Comparison of ENCODE assay signal across 17 mouse cellular contexts in genomic region chrX:169123115-169123772, GRCm38 (mm10).
DNase-seq lines count a peak whose midpoint lies in the region; ATAC-seq and TF ChIP-seq lines count a peak whose summit lies in the region.
"Had no signal": no experiment of that assay in that cellular context is flagged by ENCODE, and none has a peak within 500 bp of the region (broad histone marks: within the 10 kb centered on the region; RNA-seq: fewer than 3 reads in every experiment).

No protein-coding gene starts in this region.

- no peak for TF ChIP-seq CTCF in heart, postnatal 0 days (IDR thresholded peaks at IDR 0.05; ENCODE audit: low read depth)
- TF ChIP-seq CTCF in CH12.LX (conservative IDR thresholded peaks at IDR 0.05 in 1 of 2, IDR thresholded peaks at IDR 0.05 in 1 of 2; ENCODE audit: low read depth in 2 of 2, low read length in 2 of 2) = no peak

- no peak overlapping the region for H3K4me2 ChIP-seq in heart, postnatal 0 days (ENCODE audit: low read depth, low read length)
- peak overlapping the region; percentile 61 for H3K4me2 ChIP-seq in CH12.LX (ENCODE audit: insufficient read depth, low read depth, poor library complexity, severe bottlenecking)
- H3K4me2 ChIP-seq: embryonic facial prominence, embryonic 12.5 days; forebrain, embryonic 15.5 days; limb, embryonic 12.5 days had no signal

- TF ChIP-seq RAD21 in CH12.LX (IDR thresholded peaks at IDR 0.05; ENCODE audit: low read depth, low read length) = no peak

- peak; percentile 7 for DNase-seq in heart, postnatal 0 days (ENCODE audit: low spot score)
- no peak for DNase-seq in heart, postnatal 4 days
- DNase-seq in CH12.LX (ENCODE audit: extremely low read depth) = no peak
- peak; percentile 44 for DNase-seq in fibroblast of lung, adult 2 months (ENCODE audit: low read depth)
- no peak for DNase-seq in thymus, postnatal 4 days
- DNase-seq in urinary bladder, postnatal 10 days (ENCODE audit: low spot score) = no peak
- DNase-seq: adrenal gland, adult 8-10 months; cerebellum, postnatal 10 days; kidney, adult 2 months; kidney, postnatal 4 days had no signal

- in situ Hi-C loops in CH12.LX (cut with MboI; ENCODE audit: low pct_ligation_motif_present, low pct_unique_long_range_greater_than_20kb, low sequenced_read_pairs) = no loop called here

- no peak for TF ChIP-seq POLR2A in CH12.LX (IDR thresholded peaks at IDR 0.05; ENCODE audit: low read depth, low read length)

- TF ChIP-seq EP300 in heart, postnatal 0 days (IDR thresholded peaks at IDR 0.05; ENCODE audit: low read depth) = no peak
- no peak for TF ChIP-seq EP300 in CH12.LX (IDR thresholded peaks at IDR 0.05; ENCODE audit: low read length)

- H3K4me1 ChIP-seq in heart, postnatal 0 days (ENCODE audit: control insufficient read depth, insufficient read depth) = no peaks in the 10 kb centered on the region
- peaks cover 0 to 7% of the 10 kb centered on the region in 2 experiments; a peak in 1 of 4 replicates for H3K4me1 ChIP-seq in CH12.LX (ENCODE audit: control insufficient read depth in 1 of 2, insufficient read depth in 2 of 2)
- H3K4me1 ChIP-seq: embryonic facial prominence, embryonic 12.5 days; forebrain, embryonic 15.5 days; limb, embryonic 12.5 days had no signal

- no peaks in the 10 kb centered on the region for H3K36me3 ChIP-seq in heart, postnatal 0 days (replicated peaks; ENCODE audit: control insufficient read depth, insufficient read depth, low read length)
- H3K36me3 ChIP-seq in CH12.LX (replicated peaks in 1 of 2; ENCODE audit: control insufficient read depth in 1 of 2, insufficient read depth in 1 of 2, low read length in 1 of 2) = no peaks in the 10 kb centered on the region
- H3K36me3 ChIP-seq: embryonic facial prominence, embryonic 12.5 days; forebrain, embryonic 15.5 days; limb, embryonic 12.5 days had no signal

- H3K9ac ChIP-seq in heart, postnatal 0 days (replicated peaks; ENCODE audit: low read depth, low read length) = no peak overlapping the region
- H3K9ac ChIP-seq in CH12.LX (ENCODE audit: insufficient read depth, low read depth) = no peak overlapping the region
- H3K9ac ChIP-seq: embryonic facial prominence, embryonic 12.5 days; forebrain, embryonic 15.5 days; limb, embryonic 12.5 days had no signal

- no peak for ATAC-seq in heart, postnatal 0 days (ENCODE audit: insufficient read depth, low read depth)
- peak; percentile 80 for ATAC-seq in monocyte, adult 5-6 weeks (replicated peaks; ENCODE audit: insufficient number of reproducible peaks, low FRiP score, low TSS enrichment, poor library complexity, severe bottlenecking)
- no peak for ATAC-seq in erythroblast, adult 5-6 weeks (replicated peaks; ENCODE audit: low FRiP score, poor library complexity, severe bottlenecking)
- ATAC-seq: forebrain, embryonic 15.5 days; hindbrain, embryonic 16.5 days; midbrain, embryonic 16.5 days had no signal

- H3K9me3 ChIP-seq in heart, postnatal 0 days (replicated peaks; ENCODE audit: control insufficient read depth, low read length) = no peaks in the 10 kb centered on the region
- no peaks in the 10 kb centered on the region for H3K9me3 ChIP-seq in CH12.LX (replicated peaks; ENCODE audit: low read length)
- H3K9me3 ChIP-seq: embryonic facial prominence, embryonic 12.5 days; forebrain, embryonic 15.5 days; limb, embryonic 12.5 days had no signal

- 50% methylated on average over 4 of the region's 4 CpGs for WGBS in heart, postnatal 0 days

- peak overlapping the region; percentile 46 for H3K27ac ChIP-seq in heart, postnatal 0 days (ENCODE audit: low read depth)
- H3K27ac ChIP-seq in CH12.LX (ENCODE audit: insufficient read depth, low read depth) = no peak overlapping the region; the same call in 1 of the 2 replicates
- H3K27ac ChIP-seq: embryonic facial prominence, embryonic 12.5 days; forebrain, embryonic 15.5 days; limb, embryonic 12.5 days had no signal

- H3K4me3 ChIP-seq in heart, postnatal 0 days (ENCODE audit: low read depth, low read length) = no peak overlapping the region
- no peak overlapping the region for H3K4me3 ChIP-seq in CH12.LX (replicated peaks in 1 of 3; ENCODE audit: low read depth in 2 of 3, low read length in 2 of 3, poor library complexity in 1 of 3)
- H3K4me3 ChIP-seq: embryonic facial prominence, embryonic 12.5 days; forebrain, embryonic 15.5 days; limb, embryonic 12.5 days had no signal

- H3K79me2 ChIP-seq in CH12.LX (replicated peaks; ENCODE audit: control insufficient read depth, extremely low read depth, insufficient read depth, poor library complexity, severe bottlenecking) = no peaks in the 10 kb centered on the region

- no peaks in the 10 kb centered on the region for H3K27me3 ChIP-seq in heart, postnatal 0 days (ENCODE audit: control insufficient read depth, insufficient read depth, low read length)
- no peaks in the 10 kb centered on the region for H3K27me3 ChIP-seq in CH12.LX (replicated peaks)
- H3K27me3 ChIP-seq: embryonic facial prominence, embryonic 12.5 days; forebrain, embryonic 15.5 days; limb, embryonic 12.5 days had no signal

- dilution Hi-C loops in CH12.LX (cut with MboI; ENCODE audit: extremely low pct_ligation_motif_present, extremely low pct_unique_long_range_greater_than_20kb, low sequenced_read_pairs) = no loop called here

TF ChIP-seq in CH12.LX, 34 proteins besides CTCF, POLR2A, EP300 and RAD21:
- no peak for TF ChIP-seq E2F4 (IDR thresholded peaks at IDR 0.05; ENCODE audit: insufficient replicate concordance, low read depth, low read length)
- no peak for TF ChIP-seq MYC (IDR thresholded peaks at IDR 0.05; ENCODE audit: low read depth, low read length)
- TF ChIP-seq CHD2 (IDR thresholded peaks at IDR 0.05; ENCODE audit: low read length) = no peak
- no peak for TF ChIP-seq SMC3 (IDR thresholded peaks at IDR 0.05; ENCODE audit: low read depth, low read length)
- no peak for TF ChIP-seq RCOR1 (conservative IDR thresholded peaks at IDR 0.05; ENCODE audit: low read depth, low read length)
- no peak for TF ChIP-seq TCF12 (IDR thresholded peaks at IDR 0.05; ENCODE audit: low read depth, low read length)
- no peak for TF ChIP-seq MAFK (IDR thresholded peaks at IDR 0.05; ENCODE audit: insufficient replicate concordance, low read length)
- no peak for TF ChIP-seq USF2 (conservative IDR thresholded peaks at IDR 0.05; ENCODE audit: low read depth, low read length)
- TF ChIP-seq BHLHE40 (IDR thresholded peaks at IDR 0.05; ENCODE audit: low read depth, low read length) = no peak
- TF ChIP-seq TBP (conservative IDR thresholded peaks at IDR 0.05; ENCODE audit: low read depth, low read length) = no peak
- TF ChIP-seq ZMIZ1 (IDR thresholded peaks at IDR 0.05; ENCODE audit: low read depth, low read length) = no peak
- no peak for TF ChIP-seq USF1 (IDR thresholded peaks at IDR 0.05; ENCODE audit: low read depth, low read length)
- no peak for TF ChIP-seq NRF1 (IDR thresholded peaks at IDR 0.05; ENCODE audit: low read depth, low read length)
- no peak for TF ChIP-seq GABPA (IDR thresholded peaks at IDR 0.05; ENCODE audit: insufficient replicate concordance, low read depth, low read length)
- no peak for TF ChIP-seq UBTF (IDR thresholded peaks at IDR 0.05; ENCODE audit: low read depth, low read length)
- TF ChIP-seq NELFE (IDR thresholded peaks at IDR 0.05; ENCODE audit: low read depth, low read length) = no peak
- no peak for TF ChIP-seq JUND (conservative IDR thresholded peaks at IDR 0.05; ENCODE audit: low read depth, low read length)
- no peak for TF ChIP-seq HCFC1 (IDR thresholded peaks at IDR 0.05; ENCODE audit: low read depth, low read length)
- TF ChIP-seq MAZ (IDR thresholded peaks at IDR 0.05; ENCODE audit: low read depth, low read length) = no peak
TF ChIP-seq in CH12.LX: peak in this region for 0.

Comparison
In these comparisons a context has a peak if more than half of its experiments do, and no peak if none do; other contexts are left out.
1. DNase-seq: peak in heart, postnatal 0 days (single experiment) and fibroblast of lung, adult 2 months (single experiment); none in heart, postnatal 4 days (single experiment), CH12.LX (single experiment), thymus, postnatal 4 days (single experiment) and urinary bladder, postnatal 10 days (single experiment).